Mouse (Mus musculus) cerebellum, postnatal 36 days (tissue): ENCODE data around the gene Cad.

ENCODE experiments used
- DNase-seq, 2 experiments: peaks; one replicate each; pipeline ENCODE4 v3.0.0; 2021 to 2022; ENCODE audit warnings: mixed read lengths in 2 of 2

Gene Cad

GRCm38 (mm10) chr5:31116912-31117311 lies 62.3 kb downstream of the Cad start:
- no peak for DNase-seq

GRCm38 (mm10) chr5:31121111-31121510 lies 66.5 kb downstream of the Cad start:
- no peak for DNase-seq

GRCm38 (mm10) chr5:31123481-31123880 lies 68.9 kb downstream of the Cad start:
- DNase-seq, result no peak

- no peak for DNase-seq
Observed at GRCm38 (mm10) chr5:31126050-31126449, 71.5 kb downstream of the Cad start.
